Mouse (Mus musculus) CD8-positive naive resting alpha-beta T cell, adult 2 months (primary cell): ENCODE data around the gene Hsd17b12.

ENCODE experiments used
- DNase-seq, 2 experiments: peaks; one replicate each; pipeline ENCODE4 v3.0.0; 2022; ENCODE audit warnings: low read depth in 2 of 2, low spot score in 2 of 2

Hsd17b12 gene

GRCm38 (mm10) chr2:94010335-94011291, 147.2 kb downstream of the Hsd17b12 start, which contains the start of gene Alkbh3:
Alkbh3 (minus strand) TSS chr2:94010807.
- DNase-seq = peak; percentile 90 to 93

- DNase-seq = peak; percentile 72 to 80
Measured at GRCm38 (mm10) chr2:94002331-94002730, 155.4 kb downstream of the Hsd17b12 start.

- no peak for DNase-seq
Measured at GRCm38 (mm10) chr2:94001918-94002317, 155.8 kb downstream of the Hsd17b12 start.

DNA sequence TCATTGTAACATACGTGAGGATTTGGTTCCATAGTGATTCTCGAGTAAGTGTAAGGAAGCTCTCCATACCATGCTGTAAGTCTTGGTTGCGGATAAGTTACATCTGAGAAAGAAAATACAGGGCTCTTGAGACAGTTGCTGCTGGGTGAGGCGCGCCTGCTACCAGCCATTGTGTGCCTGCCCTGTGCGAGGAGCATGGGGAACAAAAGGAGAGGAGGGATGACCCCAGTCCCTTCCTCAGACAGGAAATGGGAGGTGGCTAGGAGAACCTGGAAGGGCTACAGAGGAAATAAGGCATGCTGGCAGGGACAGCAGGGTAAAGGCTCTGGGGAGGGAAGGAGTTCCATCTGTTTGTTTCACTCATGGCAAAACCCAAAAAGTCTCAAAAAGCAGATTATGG, 156.4 kb downstream of the Hsd17b12 start:
- no peak for DNase-seq

DNA sequence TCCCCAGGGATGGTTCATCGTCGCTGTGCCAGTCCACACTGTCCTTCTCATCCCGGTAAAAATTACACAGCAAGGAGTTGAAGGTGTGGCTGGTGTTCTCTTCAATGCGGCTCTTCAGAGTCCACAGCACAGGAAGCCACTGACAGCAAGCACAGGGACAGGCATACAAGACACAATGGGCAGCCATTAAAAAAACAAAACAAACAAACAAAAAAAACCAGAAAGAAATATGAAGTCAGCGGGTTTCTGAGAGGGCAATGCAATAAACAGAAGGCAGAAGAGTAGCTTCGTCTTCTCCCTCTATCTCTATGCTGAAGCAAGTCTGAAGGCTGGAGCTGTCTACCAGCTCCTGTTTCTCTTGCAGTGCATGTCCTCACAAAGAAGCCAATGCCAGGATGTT, 161.5 kb downstream of the Hsd17b12 start, which contains the start of gene Gm27027:
Gm27027 (minus strand) TSS at position 101 of the 400 bp plus-strand sequence.
- no peak for DNase-seq

DNA sequence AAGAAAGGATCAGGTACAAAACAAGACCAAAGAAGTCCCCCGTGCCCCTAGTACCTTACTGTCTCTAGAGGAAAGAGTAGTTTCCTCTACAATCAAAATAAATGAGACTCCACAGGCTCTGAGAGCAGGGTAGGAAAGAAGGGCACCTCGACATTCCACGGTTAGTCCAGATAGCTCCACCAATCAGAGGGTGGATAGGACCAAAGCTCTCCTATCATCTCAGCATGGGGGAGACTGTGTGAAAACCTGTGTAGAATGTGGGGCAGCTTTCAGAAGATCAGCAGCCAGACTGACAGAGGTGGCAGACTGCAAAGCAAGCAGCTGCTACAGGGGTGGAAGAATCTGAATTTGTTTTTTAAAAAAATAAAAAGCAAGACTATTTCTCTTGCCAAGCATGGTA, 165.0 kb downstream of the Hsd17b12 start:
- DNase-seq = no peak

DNA sequence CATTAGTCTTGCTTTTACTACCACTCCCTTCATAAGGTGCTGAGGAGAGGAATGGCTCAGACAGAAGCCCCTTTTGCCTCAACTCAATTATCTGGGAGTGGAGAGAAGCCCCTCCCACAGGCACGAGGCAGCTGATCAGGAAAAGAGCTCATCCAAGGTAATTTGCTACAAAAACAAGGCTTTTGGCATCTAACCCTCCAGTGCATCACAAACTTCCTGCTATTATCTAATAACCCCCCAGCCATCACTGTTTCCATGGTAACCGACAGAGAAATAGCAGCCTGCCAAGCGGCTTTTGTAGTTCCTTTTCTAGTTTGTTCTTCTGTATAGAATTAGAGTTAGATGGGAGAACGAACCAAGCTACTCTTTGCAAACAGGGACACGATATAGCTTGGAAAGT, 165.5 kb downstream of the Hsd17b12 start:
- DNase-seq = no peak

DNA sequence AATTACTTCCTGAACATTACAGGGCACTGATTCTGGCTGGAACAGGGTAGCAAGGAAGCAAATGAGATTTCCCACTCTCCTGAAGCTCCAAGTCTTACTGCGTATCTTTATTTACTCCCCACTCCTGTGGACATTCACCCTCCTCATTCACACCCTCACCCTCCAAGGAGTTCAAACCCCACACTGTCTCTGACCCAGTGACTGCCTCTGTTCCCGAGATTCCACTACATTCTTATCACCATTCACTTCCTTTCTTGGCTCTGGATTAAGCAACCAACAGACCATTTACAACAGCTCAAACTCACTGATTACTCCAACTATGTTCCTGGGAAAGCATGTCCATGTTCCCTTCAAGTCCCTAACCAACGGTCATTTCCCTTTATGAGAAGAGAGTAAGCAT, 166.4 kb downstream of the Hsd17b12 start:
- no peak for DNase-seq

DNA sequence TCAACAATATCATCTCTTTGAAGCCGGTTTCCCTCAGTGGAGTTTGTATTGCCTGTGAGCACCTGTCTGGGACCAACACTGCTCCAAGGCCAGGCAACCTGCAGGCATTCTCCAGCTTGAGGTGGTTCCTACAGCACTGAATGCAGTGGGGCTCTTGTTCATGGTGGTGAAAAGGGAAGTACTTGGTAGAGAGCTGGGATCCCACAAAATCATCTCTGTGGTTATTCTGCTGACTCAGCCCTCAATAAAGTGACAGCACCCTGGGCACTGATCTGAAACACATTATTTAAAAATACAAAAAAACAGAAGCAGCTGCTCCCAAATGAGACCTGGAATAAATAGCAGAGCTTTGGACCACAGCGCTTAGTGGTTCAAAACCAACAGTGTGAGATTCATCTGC, 169.3 kb downstream of the Hsd17b12 start:
- DNase-seq = no peak
